Mouse (Mus musculus) testis, adult 2 months (tissue): ENCODE measurements around the gene Olfr679.

ENCODE experiments used
- CTCF ChIP-seq: fragments of 200-500 bp; IDR thresholded peaks from 2 replicates; pipeline ENCODE4 v1.5.1; 2012; ENCODE audit warnings: low read depth, mild to moderate bottlenecking, inconsistent platforms, low read length, moderate library complexity; ENCODE audit not compliant: control insufficient read depth, insufficient read depth, insufficient replicate concordance
- POLR2A ChIP-seq: fragments of 200-500 bp; IDR thresholded peaks from 2 replicates; pipeline ENCODE4 v1.6.1; 2012; ENCODE audit warnings: low read depth, mild to moderate bottlenecking, inconsistent platforms, low read length, moderate library complexity; ENCODE audit not compliant: control insufficient read depth

DNA sequence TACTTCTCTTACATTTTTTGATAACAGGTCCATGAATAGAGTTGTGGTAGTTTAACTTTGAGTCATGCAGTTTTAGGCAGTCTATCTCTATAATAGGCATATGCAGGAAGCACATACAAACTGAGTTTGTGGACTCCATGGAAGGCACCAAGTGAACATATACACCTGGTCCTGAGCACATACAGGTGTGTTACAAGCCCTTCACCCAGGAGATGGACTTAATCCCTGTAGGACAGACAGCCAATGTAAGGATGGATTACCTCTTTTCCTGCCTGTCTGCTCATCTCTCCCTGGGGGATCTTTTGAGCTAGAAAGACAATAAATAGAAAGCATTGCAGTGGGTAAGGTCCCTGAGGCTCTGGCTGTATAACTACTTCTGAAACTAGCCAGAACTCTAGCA, 35.5 kb downstream of the Olfr679 start, which contains the start of gene Olfr681:
- TF ChIP-seq CTCF (no peak), POLR2A (no peak)
